Mouse (Mus musculus): ENCODE measurements around the gene Tnnt3.

DNA sequence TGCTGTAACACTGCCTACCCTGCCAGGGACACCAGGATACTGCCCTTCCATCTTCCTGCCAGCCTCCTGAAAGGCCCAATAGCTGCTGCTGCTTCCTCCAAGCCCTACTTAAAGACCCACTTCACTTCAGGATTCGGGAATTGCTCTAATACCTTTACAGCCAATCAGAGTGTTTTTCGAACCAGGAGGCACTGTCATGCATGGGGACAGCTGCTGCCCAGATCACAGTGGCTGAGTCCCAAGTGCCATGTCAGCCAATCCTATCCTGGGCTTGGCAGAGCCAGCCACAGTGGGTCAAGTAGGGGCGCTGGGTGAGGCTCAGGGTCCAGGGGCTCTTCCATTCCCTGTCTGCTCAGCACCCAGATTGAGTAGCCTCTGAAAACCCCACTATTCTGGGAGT is 2.5 kb upstream of the Tnnt3 start:
- TF ChIP-seq CTCF (IDR thresholded peaks at IDR 0.05; ENCODE audit: low read depth) (no peak), EP300 (optimal IDR thresholded peaks at IDR 0.05) (no peak)

Data from stomach, postnatal 0 days (tissue).